Mouse (Mus musculus): ENCODE results near the gene Cenpe.
A peak's percentile ranks its signal among the peaks of the same experiment; 100 is the strongest.

Cenpe gene

DNA sequence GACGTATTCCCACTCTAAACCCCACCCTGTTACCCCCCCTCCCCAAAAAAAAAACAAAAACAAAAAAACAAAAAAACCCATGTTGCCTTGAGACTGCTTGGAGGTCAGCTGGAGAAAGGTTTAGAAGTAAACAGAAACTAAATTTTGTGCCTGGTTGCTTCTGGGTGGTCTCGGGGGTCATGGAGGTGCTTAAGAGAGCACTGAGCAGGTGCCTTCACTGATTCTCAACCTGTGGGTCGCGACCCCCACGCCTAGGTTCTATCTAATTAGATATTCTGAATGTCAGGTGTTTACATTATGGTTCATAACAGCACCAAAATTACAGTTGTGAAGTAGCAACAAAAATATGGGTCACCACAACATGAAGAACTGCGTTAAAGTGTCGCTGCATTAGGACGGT lies 69.4 kb downstream of the Cenpe start:
- DNase-seq = no peak

DNA sequence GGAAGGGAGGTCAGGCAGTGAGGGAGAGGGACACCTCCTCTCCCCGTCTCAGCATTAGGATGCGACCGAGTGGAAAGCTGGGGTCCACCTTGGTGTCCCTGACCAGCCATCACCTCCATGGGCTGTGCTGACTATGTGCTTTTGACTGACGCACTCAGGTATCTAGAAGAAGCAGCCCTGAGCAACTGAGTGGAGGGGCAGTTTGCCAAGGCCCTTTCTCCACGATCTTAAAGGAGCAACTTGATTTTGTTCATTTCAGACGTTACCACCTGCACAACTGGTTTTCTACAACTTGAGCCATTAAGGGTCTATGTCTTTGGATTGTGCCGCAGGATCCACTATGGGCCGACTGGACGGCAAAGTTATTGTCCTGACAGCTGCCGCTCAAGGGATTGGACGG lies 72.9 kb downstream of the Cenpe start:
- no peak for DNase-seq

DNA sequence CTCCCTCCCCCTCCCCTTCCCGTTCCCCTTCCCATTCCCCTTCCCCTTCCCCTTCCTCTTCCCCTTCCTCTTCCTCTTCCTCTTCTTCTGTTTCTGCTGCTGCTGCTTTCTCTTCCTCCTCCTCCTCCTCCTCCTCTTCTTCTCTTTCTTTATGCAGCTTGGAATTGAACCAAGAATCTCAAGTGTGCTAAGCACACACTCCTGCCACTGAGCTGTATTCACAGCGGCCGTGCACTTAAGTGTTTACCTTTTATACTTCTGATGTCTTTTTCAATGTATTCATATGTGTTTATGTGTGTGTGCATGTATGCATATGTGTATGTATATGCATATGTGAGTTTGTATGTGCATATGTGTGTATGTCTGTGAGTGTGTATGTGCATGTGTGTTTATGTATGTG lies 73.5 kb downstream of the Cenpe start:
- no peak for DNase-seq

DNA sequence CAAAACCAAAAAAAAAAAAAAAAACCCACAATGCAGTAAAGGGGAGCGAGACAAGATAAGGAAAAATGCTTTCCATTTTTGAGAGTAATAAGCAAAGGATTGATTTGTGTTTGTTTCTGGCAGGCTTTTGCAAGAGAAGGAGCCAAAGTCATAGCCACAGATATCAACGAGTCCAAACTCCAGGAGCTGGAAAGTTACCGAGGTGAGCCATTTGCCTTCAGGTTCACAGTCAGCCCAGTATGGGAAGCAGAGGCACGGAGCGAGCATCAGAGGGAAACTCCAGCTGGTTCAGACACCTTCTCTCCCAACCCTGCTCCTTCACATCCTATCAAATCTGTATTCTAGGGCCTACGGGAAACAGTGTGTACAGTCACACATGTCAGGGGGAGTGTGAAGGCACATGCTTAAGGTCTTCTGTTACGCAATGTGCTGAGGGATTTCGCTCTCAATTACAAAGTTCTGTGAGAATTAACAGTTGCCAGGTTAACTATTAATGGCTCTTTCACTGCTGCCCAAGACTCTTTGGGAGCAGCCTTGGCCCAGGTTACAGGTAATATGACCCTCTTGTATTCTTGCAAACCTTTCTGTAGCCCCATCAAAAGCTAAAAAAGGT lies 75.9 kb downstream of the Cenpe start:
- no peak for DNase-seq

DNA sequence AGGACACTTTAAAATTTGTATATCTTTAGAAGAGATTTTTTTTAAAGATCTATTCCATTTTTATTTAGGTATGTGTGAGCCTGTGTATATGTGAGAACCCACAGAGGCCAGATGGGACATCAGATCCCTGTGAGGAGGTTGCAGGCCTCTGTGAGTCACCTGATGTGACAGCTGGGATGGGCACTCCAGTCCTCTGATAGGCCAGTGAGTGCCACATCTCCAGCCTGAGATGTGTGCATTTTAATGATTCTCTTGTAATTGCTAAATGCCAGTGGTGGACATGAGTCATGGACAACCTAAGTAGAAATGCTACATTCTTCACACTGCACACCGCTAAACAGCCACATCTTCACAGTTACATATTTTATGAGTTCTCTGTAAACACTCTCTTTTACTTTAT lies 76.8 kb downstream of the Cenpe start:
- no peak for DNase-seq

DNA sequence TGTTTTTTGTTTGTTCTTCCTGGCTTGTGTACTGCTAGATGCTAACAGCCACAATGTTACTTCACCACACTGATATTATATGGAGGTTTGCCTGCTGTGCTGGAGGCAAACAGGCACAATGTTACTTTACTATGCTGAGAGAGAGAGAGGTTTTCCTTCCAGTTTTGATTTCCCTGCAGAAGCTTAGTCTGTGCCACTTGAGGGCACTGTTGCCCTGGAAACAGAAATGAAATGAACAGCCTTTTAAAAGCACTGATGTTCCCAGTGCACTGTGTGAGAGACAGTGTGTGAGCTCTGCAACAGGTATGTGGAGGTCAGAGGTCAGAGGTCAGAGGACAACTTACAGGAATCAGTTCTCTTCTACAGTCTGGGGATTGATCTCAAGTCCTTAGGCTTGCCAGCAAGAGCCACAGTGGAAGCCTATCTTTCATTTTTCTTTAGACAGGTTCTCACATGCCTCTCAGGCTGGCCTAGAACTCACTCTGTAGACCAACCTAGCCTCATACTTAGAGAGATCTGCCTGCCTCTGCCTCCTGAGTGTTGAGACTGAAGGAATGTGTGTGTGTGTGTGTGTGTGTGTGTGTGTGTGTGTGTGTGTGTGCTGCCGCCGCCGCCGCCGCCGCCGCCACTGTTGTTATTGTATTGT lies 78.0 kb downstream of the Cenpe start:
- peak; percentile 16 for DNase-seq

DNA sequence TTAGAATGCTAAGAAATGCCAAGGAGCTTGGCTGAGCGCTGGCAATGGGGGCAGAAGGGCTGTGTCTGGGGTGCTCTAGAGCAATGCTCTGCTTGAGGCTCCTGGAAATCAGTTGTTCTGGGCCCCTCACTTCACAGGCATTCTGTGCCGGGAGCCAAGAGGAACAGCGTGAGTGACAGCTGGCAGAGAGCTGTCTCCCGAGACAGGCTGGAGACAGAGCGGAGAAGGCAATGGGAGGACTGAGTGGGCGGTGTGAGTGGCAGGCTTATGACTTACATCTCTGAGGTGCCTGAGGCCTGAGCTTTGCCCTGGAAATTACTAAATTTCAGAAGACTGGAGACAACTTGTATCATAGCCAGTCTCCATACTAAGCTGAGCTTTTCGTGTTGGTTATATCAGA lies 81.4 kb downstream of the Cenpe start:
- DNase-seq = no peak

DNA sequence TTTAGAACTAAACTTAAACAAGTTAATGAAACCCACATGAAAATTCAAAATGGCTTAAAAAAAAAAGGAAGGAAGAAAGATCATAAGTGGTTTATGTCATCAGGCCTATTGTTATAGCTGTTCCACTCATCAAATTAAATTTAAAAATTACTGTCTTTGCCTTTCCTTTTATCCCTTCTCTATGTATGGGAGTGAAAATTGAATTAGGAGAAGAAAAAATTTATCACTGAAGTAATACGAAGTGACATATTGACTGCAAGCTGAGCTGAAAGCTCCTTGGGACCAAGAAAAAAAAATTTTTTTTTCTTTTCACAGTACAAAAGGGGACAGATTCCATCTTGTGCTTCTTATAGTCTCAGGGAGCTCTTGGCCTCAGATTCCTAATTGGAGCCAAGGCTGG lies 83.2 kb downstream of the Cenpe start:
- DNase-seq = no peak

DNA sequence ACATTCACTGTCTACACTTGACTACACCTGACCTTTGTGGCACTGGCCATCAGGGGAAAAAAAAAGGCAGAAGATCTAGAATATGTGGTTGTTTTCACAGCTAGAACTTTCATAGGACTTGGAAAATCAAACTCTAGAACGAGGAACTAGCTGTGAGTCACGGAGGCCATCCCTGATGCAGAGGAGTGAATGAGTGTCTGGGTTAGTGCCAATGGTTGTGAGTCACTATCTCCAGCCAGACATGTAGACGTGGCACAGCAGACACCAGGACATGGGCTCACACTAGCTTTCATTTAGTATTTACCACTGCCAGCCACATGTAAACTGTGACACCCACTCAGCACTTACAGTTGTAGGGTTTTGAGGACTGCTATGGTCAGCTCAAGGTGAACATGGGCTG lies 86.2 kb downstream of the Cenpe start:
- DNase-seq = no peak

DNA sequence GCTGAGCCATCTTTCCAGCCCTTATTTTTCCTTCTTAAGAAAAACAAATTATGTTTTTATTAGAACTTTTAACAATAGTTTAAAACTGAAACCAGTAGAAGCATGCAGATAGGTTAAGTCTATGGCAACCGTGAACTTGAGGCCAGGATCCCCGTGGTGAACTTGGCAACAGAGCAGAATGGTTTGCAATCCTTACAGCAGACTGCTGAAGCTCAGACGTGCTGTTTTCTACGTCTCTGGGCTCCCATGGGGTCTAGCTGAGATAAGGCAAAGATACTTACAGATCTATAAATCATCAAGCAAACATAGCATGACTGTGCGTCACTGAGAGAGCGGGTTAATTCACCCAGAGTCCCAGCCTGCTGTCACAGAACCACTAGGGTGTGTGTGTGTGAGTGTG lies 87.7 kb downstream of the Cenpe start:
- DNase-seq = no peak

DNA sequence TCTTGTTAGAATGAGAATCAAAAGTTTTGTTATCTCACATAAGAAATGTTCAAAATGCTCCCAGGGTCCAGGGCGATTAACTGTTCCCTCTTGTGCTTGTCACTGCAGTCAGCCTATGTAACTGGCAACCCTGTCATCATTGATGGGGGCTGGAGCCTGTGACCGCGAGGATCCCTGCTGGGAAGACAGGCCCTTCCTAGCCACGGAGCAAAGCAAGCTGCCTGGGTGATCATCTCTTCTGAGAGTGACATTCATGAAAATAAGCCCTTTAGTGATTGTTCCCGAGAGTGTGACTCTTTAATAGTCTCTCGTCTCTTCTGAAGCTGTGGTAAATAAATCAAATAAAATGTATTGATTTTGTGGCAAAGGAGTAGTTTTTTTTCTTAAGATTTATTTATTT lies 91.7 kb downstream of the Cenpe start:
- no peak for DNase-seq

DNA sequence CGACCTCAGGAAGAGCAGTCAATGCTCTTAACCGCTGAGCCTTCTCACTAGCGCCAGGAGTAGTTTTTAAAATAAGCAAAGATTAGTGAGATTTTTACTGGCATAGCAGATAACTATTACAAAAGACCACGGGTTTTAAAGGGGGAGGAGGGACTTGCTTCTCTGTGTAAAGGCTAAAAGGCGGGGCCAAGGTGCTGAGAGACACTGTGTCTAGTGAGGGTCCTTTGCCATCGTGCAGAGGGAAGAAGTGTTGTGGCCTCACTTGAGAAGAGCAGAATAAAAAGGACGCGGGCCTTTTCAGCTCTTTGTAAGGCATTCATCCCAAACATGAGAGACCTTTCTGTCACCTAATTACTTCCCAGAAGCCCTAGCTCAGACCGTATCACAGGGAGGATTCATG lies 92.2 kb downstream of the Cenpe start:
- DNase-seq = no peak

DNA sequence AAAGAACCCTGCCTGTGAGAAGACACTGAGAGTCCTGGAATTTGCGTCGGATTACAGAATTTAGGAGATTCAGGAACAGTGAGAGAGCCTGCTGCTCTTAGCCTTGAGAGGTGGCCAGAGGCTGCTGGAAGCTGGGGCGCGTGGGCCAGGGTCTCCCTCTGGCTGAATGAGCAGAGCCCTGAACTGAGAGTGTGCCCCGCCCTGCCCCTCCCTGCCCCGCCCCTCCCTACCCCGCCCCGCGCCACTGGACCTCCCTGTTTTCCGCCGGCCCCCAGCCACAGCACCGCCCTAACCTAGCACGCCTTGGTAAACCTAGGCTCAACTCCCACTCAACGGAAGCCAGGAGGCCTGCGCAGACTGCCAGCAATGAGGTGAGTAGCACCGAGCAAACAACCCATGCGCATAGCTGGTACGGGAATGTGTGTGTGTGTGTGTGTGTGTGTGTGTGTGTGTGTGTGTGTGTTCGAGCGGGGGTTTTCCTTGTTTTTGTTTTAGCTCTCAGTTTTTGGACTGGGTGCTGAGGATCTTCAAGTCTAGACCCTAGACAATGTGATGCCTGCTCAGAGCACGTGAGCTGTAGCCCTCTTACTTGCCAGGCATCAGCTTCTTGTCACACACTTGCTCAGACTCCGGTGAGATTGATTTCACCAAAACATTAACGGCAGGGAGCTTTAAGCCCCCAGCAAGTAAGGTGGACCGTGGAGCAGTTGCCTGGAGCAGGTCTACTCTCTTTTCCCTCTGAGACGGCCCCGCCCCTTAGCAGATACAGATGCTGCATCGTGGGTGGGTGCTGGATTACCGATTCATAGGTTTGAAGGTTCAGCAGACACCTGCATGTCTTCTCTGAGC lies 95.3 kb downstream of the Cenpe start, which contains the start of gene Slc9b2:
Gene Slc9b2 (plus strand): TSS at position 290 of the 849 bp plus-strand sequence.
- DNase-seq = no peak

DNA sequence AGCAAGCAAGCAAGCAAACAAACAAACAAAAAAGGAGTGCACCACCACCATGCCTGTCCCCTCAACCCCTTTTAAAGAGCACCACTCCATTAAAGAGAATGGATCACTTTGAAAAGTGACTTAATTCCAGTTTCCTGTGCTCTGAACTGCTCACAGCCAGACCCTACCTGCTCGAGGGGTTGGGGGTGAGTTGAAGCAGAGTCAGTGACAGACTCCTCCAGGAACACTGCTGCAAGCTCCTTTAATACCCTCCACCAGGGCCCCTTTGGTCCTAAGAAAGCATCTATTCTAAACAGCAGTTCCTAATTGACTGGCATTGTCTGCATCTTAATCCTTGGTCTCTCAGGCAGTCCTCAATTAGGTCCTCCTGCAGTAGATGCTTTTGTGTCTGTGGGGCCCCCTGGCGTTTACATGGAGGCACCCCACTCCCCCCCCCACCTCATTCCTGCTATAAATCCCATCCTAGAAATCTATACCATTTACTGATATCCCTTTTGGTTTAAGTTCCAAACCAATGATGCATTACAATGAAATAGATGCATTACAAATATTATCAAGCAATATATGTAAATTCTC lies 100.7 kb downstream of the Cenpe start:
- no peak for DNase-seq

DNA sequence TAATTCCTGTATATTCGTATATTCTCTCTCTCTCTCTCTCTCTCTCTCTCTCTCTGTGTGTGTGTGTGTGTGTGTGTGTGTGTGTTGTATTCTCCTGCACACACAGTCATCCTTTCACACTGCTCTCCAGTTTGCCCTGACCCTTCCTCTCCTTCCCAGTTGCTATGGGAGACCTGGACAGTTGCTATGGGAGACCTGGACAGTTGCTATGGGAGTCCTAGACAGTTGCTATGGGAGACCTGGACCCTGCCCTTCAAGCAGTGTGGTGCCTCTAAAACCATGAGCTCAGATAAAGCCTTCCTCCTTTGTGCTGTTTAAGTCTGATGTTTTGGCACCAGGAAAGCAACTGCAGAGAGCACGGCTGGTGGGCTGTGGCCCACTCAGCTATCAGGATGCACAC lies 101.4 kb downstream of the Cenpe start:
- DNase-seq = no peak

DNA sequence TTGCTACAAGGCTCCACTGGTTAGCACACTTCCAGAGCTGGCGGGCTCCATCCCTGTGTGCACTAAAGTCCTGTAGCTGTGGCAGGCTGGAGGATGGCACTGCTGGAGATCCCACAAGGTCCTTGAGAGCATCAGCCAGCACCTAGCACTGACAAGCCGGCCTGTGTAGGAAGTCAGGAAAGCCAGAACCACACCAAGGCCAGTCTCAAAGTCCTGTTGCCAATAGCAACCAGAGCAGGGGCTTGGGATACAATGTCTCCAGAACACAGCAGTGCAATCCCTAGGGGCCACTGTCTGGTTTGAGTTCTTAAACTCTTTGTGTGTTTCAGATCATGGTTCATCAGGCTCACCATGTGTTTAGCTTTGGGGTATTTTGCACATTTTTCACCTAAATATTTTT lies 102.5 kb downstream of the Cenpe start:
- DNase-seq = no peak

DNA sequence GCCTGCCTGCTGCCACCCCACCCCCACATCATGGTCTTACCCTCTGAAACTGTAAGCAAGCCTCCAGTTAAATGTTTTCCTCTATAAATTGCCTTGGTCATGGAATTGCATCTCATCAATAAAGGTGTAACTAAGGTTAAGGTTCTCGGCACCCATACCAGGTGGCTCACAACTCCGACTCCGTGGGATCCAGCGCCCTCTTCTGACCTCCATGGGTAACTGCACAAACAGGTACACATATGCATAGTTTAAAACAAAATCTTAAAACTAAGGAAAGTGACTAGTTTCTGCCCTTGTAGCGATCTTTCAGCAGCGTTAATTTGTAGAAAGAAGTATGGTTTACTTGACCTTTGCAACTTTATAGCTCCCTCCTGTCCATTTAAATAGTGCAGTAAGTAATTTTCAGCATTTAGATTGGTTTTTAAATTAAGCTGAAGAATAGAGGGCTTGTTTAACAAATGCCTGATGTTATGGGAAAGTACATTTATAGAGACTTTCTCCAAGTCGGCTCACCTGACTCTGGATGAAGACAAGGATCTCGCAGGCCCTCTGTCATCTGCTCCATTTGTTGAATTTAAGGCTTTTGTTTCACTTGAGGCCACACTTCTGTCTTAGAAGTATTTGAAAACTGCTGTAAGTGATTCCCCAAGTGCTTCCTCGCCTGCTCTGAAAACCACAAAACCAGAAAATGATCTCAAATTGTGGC lies 103.5 kb downstream of the Cenpe start:
- DNase-seq = no peak

DNA sequence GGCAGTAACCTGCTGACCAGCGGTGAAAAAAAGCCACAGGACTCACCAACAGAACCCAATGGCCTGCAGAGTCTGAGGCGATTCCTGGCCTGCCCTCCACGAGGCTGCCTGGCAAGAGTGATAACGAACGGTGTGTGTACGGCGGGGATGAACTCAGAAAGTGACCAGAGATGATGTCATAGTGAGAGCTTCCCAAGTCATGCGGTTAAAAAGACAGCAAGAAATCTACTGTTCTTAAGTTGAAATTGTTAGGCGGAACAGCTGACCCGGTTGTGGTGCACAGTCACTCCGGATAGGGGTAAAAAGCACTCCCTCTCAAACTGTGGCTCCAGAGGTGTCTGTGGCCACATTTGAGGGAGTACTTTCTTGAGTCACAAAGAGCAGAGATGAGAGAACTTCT lies 106.0 kb downstream of the Cenpe start:
- no peak for DNase-seq

All from cerebellum, adult 9-10 months (tissue).